Comparison of ENCODE assay signal across 8 mouse cellular contexts in genomic region chr1:170173991-170174813, GRCm38 (mm10). TPM values are rescaled to one million over a fixed set of nuclear protein-coding genes. Genes with fewer than 3 reads are reported as not detected.
A peak's percentile ranks its signal among the peaks of the same experiment; 100 is the strongest.
DNase-seq lines count a peak whose midpoint lies in the region; ATAC-seq lines count a peak whose summit lies in the region.

No protein-coding gene starts in this region.

- peak overlapping the region; percentile 92 for H3K9ac ChIP-seq in heart, embryonic 12.5 days
- peak overlapping the region; percentile 93 for H3K9ac ChIP-seq in midbrain, embryonic 12.5 days (replicated peaks)

- WGBS in heart, embryonic 12.5 days = under 1% methylated on average over 50 of the region's 50 CpGs
- 1% methylated on average over 50 of the region's 50 CpGs for WGBS in midbrain, embryonic 12.5 days

- DNase-seq in frontal cortex, postnatal 14 days (ENCODE audit: low spot score in 2 of 2) = no peak
- DNase-seq in A20 (ENCODE audit: low read depth, low spot score) = peak; percentile 72
- DNase-seq in kidney, postnatal 25 days = peak; percentile 46 to 48
- no peak for DNase-seq in layer of hippocampus, adult 9-10 months (ENCODE audit: low spot score)

- H3K4me2 ChIP-seq in heart, embryonic 12.5 days = peak overlapping the region; percentile 83
- peak overlapping the region; percentile 81 for H3K4me2 ChIP-seq in midbrain, embryonic 12.5 days (replicated peaks)

- no peaks in the 10 kb centered on the region for H3K9me3 ChIP-seq in heart, embryonic 12.5 days (replicated peaks)
- H3K9me3 ChIP-seq in midbrain, embryonic 12.5 days = no peaks in the 10 kb centered on the region

- H3K36me3 ChIP-seq in heart, embryonic 12.5 days = no peaks in the 10 kb centered on the region
- no peaks in the 10 kb centered on the region for H3K36me3 ChIP-seq in midbrain, embryonic 12.5 days

- peak; percentile 66 for ATAC-seq in frontal cortex, adult (ENCODE audit: low TSS enrichment)
- ATAC-seq in heart, embryonic 12.5 days (ENCODE audit: insufficient number of reproducible peaks, low FRiP score) = peak; percentile 65; the same call in 1 of the 2 replicates
- ATAC-seq in midbrain, embryonic 12.5 days (ENCODE audit: low FRiP score, low read depth) = no peak

- peak overlapping the region; percentile 84 for H3K27ac ChIP-seq in brown adipose tissue, adult 24 weeks (replicated peaks; ENCODE audit: low read depth, low read length)
- H3K27ac ChIP-seq in heart, embryonic 12.5 days (ENCODE audit: poor library complexity, severe bottlenecking) = peak overlapping the region; percentile 83
- peak overlapping the region; percentile 84 for H3K27ac ChIP-seq in midbrain, embryonic 12.5 days (replicated peaks)

- H3K27me3 ChIP-seq in heart, embryonic 12.5 days (replicated peaks) = no peaks in the 10 kb centered on the region
- H3K27me3 ChIP-seq in midbrain, embryonic 12.5 days = no peaks in the 10 kb centered on the region

- H3K4me3 ChIP-seq in brown adipose tissue, adult 24 weeks (ENCODE audit: insufficient read depth, low read depth, low read length) = peak overlapping the region; percentile 84
- peak overlapping the region; percentile 75 for H3K4me3 ChIP-seq in heart, embryonic 12.5 days
- peak overlapping the region; percentile 84 for H3K4me3 ChIP-seq in midbrain, embryonic 12.5 days

- H3K4me1 ChIP-seq in brown adipose tissue, adult 24 weeks (ENCODE audit: control insufficient read depth, insufficient read depth, insufficient read length, low read length) = peaks cover 7% of the 10 kb centered on the region; the same call in 1 of the 2 replicates
- H3K4me1 ChIP-seq in heart, embryonic 12.5 days (replicated peaks) = peaks cover 27% of the 10 kb centered on the region
- peaks cover 11% of the 10 kb centered on the region for H3K4me1 ChIP-seq in midbrain, embryonic 12.5 days

RNA-seq across cellular contexts. Expression of gene Uap1, which starts 0.6 kb away (rescaled TPM):
- 54.8 and 58.0 TPM in 2 replicates for polyA plus RNA-seq in brown adipose tissue, adult 24 weeks (2012; ENCODE audit: insufficient read depth, insufficient read length, missing spikeins)
- polyA plus RNA-seq in heart, embryonic 12.5 days (2016; fragmentation: Nextera tagmentation; extraction: Ambion mirVana) = 61.6 and 66.1 TPM in 2 replicates
- polyA plus RNA-seq in midbrain, embryonic 12.5 days (2016; fragmentation: Nextera tagmentation; extraction: Ambion mirVana) = 60.5 and 60.6 TPM in 2 replicates

RNA-seq across cellular contexts. Expression of gene Uhmk1, which starts 41.0 kb away (rescaled TPM):
- polyA plus RNA-seq in brown adipose tissue, adult 24 weeks (2012; ENCODE audit: insufficient read depth, insufficient read length, missing spikeins) = 32.6 and 42.6 TPM in 2 replicates
- 13.8 and 14.6 TPM in 2 replicates for polyA plus RNA-seq in heart, embryonic 12.5 days (2016; fragmentation: Nextera tagmentation; extraction: Ambion mirVana)
- 13.7 and 17.4 TPM in 2 replicates for polyA plus RNA-seq in midbrain, embryonic 12.5 days (2016; fragmentation: Nextera tagmentation; extraction: Ambion mirVana)

RNA-seq across cellular contexts. Expression of gene Sh2d1b2, which starts 58.3 kb away (rescaled TPM):
- not detected in 2 replicates for polyA plus RNA-seq in brown adipose tissue, adult 24 weeks (2012; ENCODE audit: insufficient read depth, insufficient read length, missing spikeins)
- not detected in 2 replicates for polyA plus RNA-seq in heart, embryonic 12.5 days (2016; fragmentation: Nextera tagmentation; extraction: Ambion mirVana)
- not detected in 2 replicates for polyA plus RNA-seq in midbrain, embryonic 12.5 days (2016; fragmentation: Nextera tagmentation; extraction: Ambion mirVana)

Comparison
In these comparisons a context has a peak if more than half of its experiments do, and no peak if none do; other contexts are left out.
1. DNase-seq: peak in A20 (single experiment) and kidney, postnatal 25 days (2 of 2); none in frontal cortex, postnatal 14 days (0 of 2) and layer of hippocampus, adult 9-10 months (single experiment).
2. Peak in every context shown above with its lines, with median percentiles within 50 percentile points of each other: H3K27ac ChIP-seq and H3K4me3 ChIP-seq.